Mouse (Mus musculus) embryonic facial prominence, embryonic 15.5 days (tissue): ENCODE measurements around the gene Wt1. TPM values are rescaled to one million over a fixed set of nuclear protein-coding genes. Genes with fewer than 3 reads are reported as not detected.

Experiments
- ATAC-seq: fragments of 200-750 bp; cut with Nextera tagmentation; 2 replicates; pipeline ENCODE4 v1.8.0; 2017; ENCODE audit warnings: low read depth, moderate TSS enrichment; ENCODE audit not compliant: insufficient number of reproducible peaks, low FRiP score, low TSS enrichment
- H3K27ac ChIP-seq: fragments of 300-500 bp; sonication (generic); replicated peaks from 2 replicates; pipeline ENCODE4 v1.5.1; 2015; ENCODE audit warnings: mild to moderate bottlenecking, inconsistent platforms
- H3K27me3 ChIP-seq: fragments of 300-500 bp; sonication (generic); 2 replicates; pipeline ENCODE4 v1.6.1; 2015; ENCODE audit warnings: inconsistent platforms
- H3K36me3 ChIP-seq: fragments of 300-500 bp; sonication (generic); 2 replicates; pipeline ENCODE4 v1.6.1; 2015; ENCODE audit warnings: mild to moderate bottlenecking, inconsistent platforms
- H3K4me1 ChIP-seq: fragments of 300-500 bp; sonication (generic); 2 replicates; pipeline ENCODE4 v1.6.1; 2015; ENCODE audit warnings: inconsistent platforms
- H3K4me2 ChIP-seq: fragments of 300-500 bp; sonication (generic); replicated peaks from 2 replicates; pipeline ENCODE4 v1.6.1; 2015; ENCODE audit warnings: mild to moderate bottlenecking, inconsistent platforms
- H3K4me3 ChIP-seq: fragments of 300-500 bp; sonication (generic); replicated peaks from 2 replicates; pipeline ENCODE4 v1.5.1; 2015; ENCODE audit warnings: mild to moderate bottlenecking, inconsistent platforms
- H3K9ac ChIP-seq: fragments of 300-500 bp; sonication (generic); 2 replicates; pipeline ENCODE4 v1.6.1; 2015; ENCODE audit warnings: inconsistent platforms
- H3K9me3 ChIP-seq: fragments of 300-500 bp; sonication (generic); replicated peaks from 2 replicates; pipeline ENCODE4 v1.6.1; 2016; ENCODE audit warnings: inconsistent platforms
- WGBS: fragments of 180-500 bp; shearing (Covaris S2); methylation state at CpG from one replicate; pipeline ENCODE4 v1.1.7; 2015; 5-methylcytosine and 5-hydroxymethylcytosine counted together
- polyA plus RNA-seq: library from polyadenylated mRNA; unstranded; fragments of >200 nt; fragmentation: Nextera tagmentation; extraction: Ambion mirVana; gene quantifications from 2 replicates; pipeline ENCODE4 v1.2.1, GENCODE M21; 2015

Gene Wt1
- polyA plus RNA-seq, 1 experiment from 2014 or later, result 0.45 TPM

- H3K9ac ChIP-seq, result no peak overlapping the region
- no peak for ATAC-seq
- H3K9me3 ChIP-seq, result no peaks in the 10 kb centered on the region
- no peak overlapping the region for H3K4me2 ChIP-seq
- no peaks in the 10 kb centered on the region for H3K27me3 ChIP-seq
- H3K36me3 ChIP-seq, result no peaks in the 10 kb centered on the region
- H3K27ac ChIP-seq, result no peak overlapping the region
- WGBS, result 57% methylated on average over 7 of the region's 7 CpGs
- H3K4me3 ChIP-seq, result no peak overlapping the region
- H3K4me1 ChIP-seq, result no peaks in the 10 kb centered on the region
These were observed 26.9 kb upstream of the Wt1 start for GRCm38 (mm10) chr2:105099410-105099809.

DNA sequence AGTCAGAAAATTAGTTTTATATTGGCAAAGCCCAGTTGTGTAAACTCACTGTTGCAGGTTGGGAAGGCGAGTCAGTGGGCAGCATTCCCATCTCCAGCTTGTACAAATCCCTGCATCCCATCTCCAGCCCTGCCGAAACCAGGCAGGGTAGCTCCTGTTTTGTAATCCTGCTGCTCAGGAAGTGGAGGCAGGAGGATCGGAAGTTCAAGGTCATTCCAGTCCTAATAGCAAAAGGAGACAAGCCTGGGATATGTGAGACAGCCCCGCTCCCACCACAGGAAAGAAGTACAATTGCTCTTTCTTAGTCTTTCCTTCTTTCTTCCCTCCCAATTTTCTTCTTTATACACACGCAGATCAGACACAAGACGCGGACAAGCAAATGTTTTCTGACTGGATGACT lies 25.8 kb upstream of the Wt1 start:
- Histone ChIP-seq H3K4me1 (no peaks in the 10 kb centered on the region), H3K27ac (no peak overlapping the region), H3K9me3 (no peaks in the 10 kb centered on the region), H3K4me2 (no peak overlapping the region), H3K4me3 (no peak overlapping the region), H3K36me3 (no peaks in the 10 kb centered on the region), H3K9ac (no peak overlapping the region), H3K27me3 (no peaks in the 10 kb centered on the region)
- 39% methylated on average over 7 of the region's 7 CpGs for WGBS
- no peak for ATAC-seq

- no peak overlapping the region for H3K4me2 ChIP-seq
- ATAC-seq, result peak; percentile 63
- H3K36me3 ChIP-seq, result no peaks in the 10 kb centered on the region
- no peaks in the 10 kb centered on the region for H3K9me3 ChIP-seq
- no peaks in the 10 kb centered on the region for H3K4me1 ChIP-seq
- peaks cover 21% of the 10 kb centered on the region for H3K27me3 ChIP-seq
- WGBS, result 14% methylated on average over 6 of the region's 6 CpGs
- H3K4me3 ChIP-seq, result no peak overlapping the region
- no peak overlapping the region for H3K27ac ChIP-seq
- H3K9ac ChIP-seq, result no peak overlapping the region
These were observed 17.6 kb upstream of the Wt1 start for GRCm38 (mm10) chr2:105108703-105109158.

DNA sequence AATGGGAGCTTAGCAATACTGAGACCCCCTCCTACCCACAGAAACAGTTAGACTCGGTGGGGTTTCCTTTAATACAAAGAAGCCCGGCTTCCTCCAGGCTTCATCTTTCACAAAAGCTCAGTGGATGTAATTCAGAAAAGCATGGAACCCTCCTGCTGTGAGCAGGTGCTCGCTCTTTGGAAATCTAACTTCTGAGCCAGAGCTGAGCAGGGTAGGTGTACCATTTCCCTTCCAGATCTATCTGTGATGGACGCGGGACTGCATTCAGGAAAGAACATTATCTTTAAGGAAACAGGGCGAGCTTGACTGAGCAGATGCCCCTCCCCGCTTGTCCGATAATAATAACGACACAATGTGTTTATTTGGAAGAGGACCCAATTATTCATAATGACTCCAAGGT lies 12.3 kb upstream of the Wt1 start:
- H3K4me3 ChIP-seq, result no peak overlapping the region
- H3K36me3 ChIP-seq, result no peaks in the 10 kb centered on the region
- WGBS, result 24% methylated on average over 9 of the region's 9 CpGs
- no peak overlapping the region for H3K4me2 ChIP-seq
- ATAC-seq, result no peak
- H3K9ac ChIP-seq, result no peak overlapping the region
- peaks cover 61% of the 10 kb centered on the region for H3K27me3 ChIP-seq
- no peaks in the 10 kb centered on the region for H3K4me1 ChIP-seq
- no peaks in the 10 kb centered on the region for H3K9me3 ChIP-seq
- no peak overlapping the region for H3K27ac ChIP-seq

- WGBS, result 67% methylated on average over 8 of the region's 8 CpGs
- Histone ChIP-seq H3K36me3 (no peaks in the 10 kb centered on the region), H3K27me3 (peaks cover 84% of the 10 kb centered on the region), H3K4me1 (peaks cover under 1% of the 10 kb centered on the region), H3K9me3 (no peaks in the 10 kb centered on the region), H3K27ac (no peak overlapping the region), H3K4me2 (no peak overlapping the region), H3K4me3 (no peak overlapping the region), H3K9ac (no peak overlapping the region)
- no peak for ATAC-seq
These were observed 8.7 kb upstream of the Wt1 start for GRCm38 (mm10) chr2:105117669-105118068.

- Histone ChIP-seq H3K9me3 (no peaks in the 10 kb centered on the region), H3K36me3 (no peaks in the 10 kb centered on the region), H3K9ac (no peak overlapping the region), H3K4me2 (no peak overlapping the region), H3K4me1 (peaks cover 16% of the 10 kb centered on the region), H3K4me3 (no peak overlapping the region), H3K27me3 (peaks cover 95% of the 10 kb centered on the region), H3K27ac (no peak overlapping the region)
- 2% methylated on average over 8 of the region's 8 CpGs for WGBS
- no peak for ATAC-seq
These were observed 4.1 kb upstream of the Wt1 start for GRCm38 (mm10) chr2:105122216-105122615.

- H3K27ac ChIP-seq, result no peak overlapping the region
- ATAC-seq, result no peak
- no peaks in the 10 kb centered on the region for H3K9me3 ChIP-seq
- peak overlapping the region; percentile 25 for H3K4me3 ChIP-seq
- WGBS, result under 1% methylated on average over 27 of the region's 27 CpGs
- H3K4me2 ChIP-seq, result peak overlapping the region; percentile 41
- no peaks in the 10 kb centered on the region for H3K36me3 ChIP-seq
- peaks cover 95% of the 10 kb centered on the region for H3K27me3 ChIP-seq
- H3K9ac ChIP-seq, result no peak overlapping the region
- peaks cover 22% of the 10 kb centered on the region for H3K4me1 ChIP-seq
These were observed 3.4 kb upstream of the Wt1 start for GRCm38 (mm10) chr2:105122886-105123285.

DNA sequence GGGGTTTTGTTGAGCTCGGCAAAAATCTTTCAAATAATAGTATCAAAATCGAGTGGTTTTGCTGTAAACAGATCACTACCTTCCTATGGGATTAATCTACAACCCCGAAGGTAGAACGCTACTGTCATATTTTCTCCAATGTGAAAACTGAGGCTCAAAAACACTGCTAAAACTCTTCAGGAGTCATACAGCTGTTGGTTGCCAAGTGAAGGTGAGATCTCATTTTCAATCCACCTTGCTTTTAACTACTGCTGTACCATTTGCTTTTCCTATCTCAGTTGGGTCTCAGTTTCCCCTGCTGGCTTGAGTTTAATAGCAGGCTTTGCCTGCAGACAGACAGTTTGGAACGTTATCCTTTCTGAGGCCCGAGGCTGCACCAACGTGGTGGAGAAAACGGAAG lies 2.9 kb upstream of the Wt1 start:
- no peak for ATAC-seq
- H3K36me3 ChIP-seq, result no peaks in the 10 kb centered on the region
- H3K27ac ChIP-seq, result no peak overlapping the region
- no peak overlapping the region for H3K9ac ChIP-seq
- H3K4me1 ChIP-seq, result peaks cover 22% of the 10 kb centered on the region
- WGBS, result 2% methylated on average over 8 of the region's 8 CpGs
- H3K4me3 ChIP-seq, result no peak overlapping the region
- no peak overlapping the region for H3K4me2 ChIP-seq
- peaks cover 94% of the 10 kb centered on the region for H3K27me3 ChIP-seq
- no peaks in the 10 kb centered on the region for H3K9me3 ChIP-seq

DNA sequence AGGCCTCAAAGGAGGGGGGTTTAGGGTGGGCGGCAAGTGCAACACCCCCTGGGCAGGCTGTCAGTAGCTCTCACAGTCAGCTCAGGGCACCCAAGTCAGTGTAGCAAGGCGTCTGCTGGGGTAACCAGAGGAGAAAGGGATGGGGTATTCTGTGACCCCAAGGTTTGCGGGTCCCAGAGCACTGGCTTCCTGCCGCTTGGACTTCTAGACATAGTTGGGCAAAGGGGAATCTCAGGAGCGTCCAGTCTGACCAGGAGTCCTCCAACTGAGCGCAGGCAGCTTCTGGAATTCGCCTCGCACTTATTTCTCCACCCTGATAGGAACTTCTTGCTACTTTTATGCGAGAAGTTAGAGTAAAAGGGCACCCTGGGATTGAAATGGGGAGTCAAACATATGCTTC lies 2.4 kb upstream of the Wt1 start:
- Histone ChIP-seq H3K4me3 (no peak overlapping the region), H3K36me3 (no peaks in the 10 kb centered on the region), H3K9me3 (no peaks in the 10 kb centered on the region), H3K4me1 (peaks cover 22% of the 10 kb centered on the region), H3K27me3 (peaks cover 95% of the 10 kb centered on the region), H3K27ac (no peak overlapping the region), H3K4me2 (no peak overlapping the region), H3K9ac (no peak overlapping the region)
- WGBS, result 4% methylated on average over 9 of the region's 9 CpGs
- ATAC-seq, result no peak

GRCm38 (mm10) chr2:105124391-105124790 lies 1.9 kb upstream of the Wt1 start:
- Histone ChIP-seq H3K4me1 (peaks cover 22% of the 10 kb centered on the region), H3K9ac (no peak overlapping the region), H3K4me2 (no peak overlapping the region), H3K4me3 (no peak overlapping the region), H3K36me3 (no peaks in the 10 kb centered on the region), H3K9me3 (no peaks in the 10 kb centered on the region), H3K27ac (no peak overlapping the region), H3K27me3 (peaks cover 95% of the 10 kb centered on the region)
- under 1% methylated on average over 7 of the region's 7 CpGs for WGBS
- no peak for ATAC-seq

DNA sequence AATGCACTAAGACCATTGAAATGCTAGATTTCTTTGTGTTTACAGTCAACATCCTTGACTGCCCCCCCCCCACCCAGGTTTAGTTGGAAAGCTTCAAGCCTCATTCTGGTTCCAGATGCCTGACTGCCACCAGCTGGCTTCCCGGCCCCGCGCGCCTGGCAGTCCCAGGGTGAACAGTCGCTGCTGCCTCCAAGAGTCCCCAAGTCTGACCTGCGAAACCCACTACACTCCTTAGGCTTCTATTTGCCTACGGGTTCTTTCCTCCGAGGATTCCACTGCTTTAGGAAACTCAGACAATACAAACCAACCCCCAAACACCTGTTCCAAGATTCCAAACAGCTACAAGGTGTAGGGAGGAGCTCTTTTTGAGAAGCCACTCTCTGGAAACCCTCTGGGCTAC lies 1.1 kb upstream of the Wt1 start:
- Histone ChIP-seq H3K4me1 (peaks cover 22% of the 10 kb centered on the region), H3K9ac (no peak overlapping the region), H3K27ac (no peak overlapping the region), H3K36me3 (no peaks in the 10 kb centered on the region), H3K27me3 (peaks cover 95% of the 10 kb centered on the region), H3K4me3 (no peak overlapping the region), H3K4me2 (no peak overlapping the region), H3K9me3 (no peaks in the 10 kb centered on the region)
- WGBS, result 1% methylated on average over 8 of the region's 8 CpGs
- ATAC-seq, result no peak

DNA sequence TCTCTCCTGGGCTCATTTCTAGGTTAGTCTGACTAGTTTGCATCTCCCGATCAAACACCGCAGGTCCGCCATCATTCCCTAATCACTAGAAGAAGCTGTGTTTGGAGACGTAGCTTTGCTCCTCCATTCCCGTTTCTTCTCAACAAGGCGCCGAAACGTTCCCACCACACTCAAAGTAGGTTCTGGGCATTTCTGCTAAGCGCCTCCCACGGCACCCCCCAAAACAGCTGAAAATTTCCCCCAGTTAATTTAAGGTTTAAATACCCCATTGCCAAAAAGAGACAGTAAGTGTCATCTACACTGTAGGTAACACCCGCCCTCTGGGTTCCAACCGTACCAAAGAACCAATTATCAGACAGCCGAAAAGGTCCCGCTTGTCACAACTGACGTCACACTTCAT lies 688 bp upstream of the Wt1 start:
- no peak for ATAC-seq
- Histone ChIP-seq H3K4me1 (peaks cover 24% of the 10 kb centered on the region), H3K9me3 (no peaks in the 10 kb centered on the region), H3K9ac (no peak overlapping the region), H3K4me3 (no peak overlapping the region), H3K4me2 (no peak overlapping the region), H3K27me3 (peaks cover 95% of the 10 kb centered on the region), H3K27ac (no peak overlapping the region), H3K36me3 (no peaks in the 10 kb centered on the region)
- WGBS, result 2% methylated on average over 15 of the region's 15 CpGs
